Mouse (Mus musculus): Measurements from ENCODE around the gene Theg.

- TF ChIP-seq CTCF (IDR thresholded peaks at IDR 0.05; ENCODE audit: low read depth) (no peak), EP300 (optimal IDR thresholded peaks at IDR 0.05) (no peak)
Measured at GRCm38 (mm10) chr10:79623950-79624349, 36.8 kb upstream of the Theg start.
